Mouse (Mus musculus): ENCODE measurements around the gene Slc2a4.

DNA sequence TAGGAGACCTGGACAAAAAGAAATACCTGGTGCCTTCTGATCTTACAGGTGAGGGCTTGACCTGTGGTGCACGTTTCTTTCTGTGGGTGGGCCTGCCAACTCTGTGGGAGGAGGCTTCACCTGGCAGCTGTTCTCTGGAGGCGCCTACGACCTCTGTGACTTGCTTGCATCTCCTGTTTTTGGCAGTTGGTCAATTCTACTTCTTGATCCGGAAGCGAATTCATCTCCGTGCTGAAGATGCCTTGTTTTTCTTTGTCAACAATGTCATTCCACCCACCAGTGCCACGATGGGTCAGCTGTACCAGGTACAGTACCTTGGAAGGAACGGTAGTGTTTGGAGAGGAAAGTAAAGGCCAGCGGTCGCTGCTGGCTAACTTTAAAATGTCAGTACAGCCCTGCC, 44.4 kb upstream of the Slc2a4 start:
- TF ChIP-seq POLR2A (IDR thresholded peaks at IDR 0.05; ENCODE audit: low read depth, low read length) = no peak
- no peak for TF ChIP-seq CTCF (IDR thresholded peaks at IDR 0.05; ENCODE audit: extremely low read depth, insufficient read depth, insufficient read length, insufficient replicate concordance)

Data from spleen, adult 2 months (tissue).